ENCODE assay signal across 8 mouse cellular contexts in genomic region chr5:107437464-107438281, GRCm38 (mm10). TPM values are rescaled to one million over a fixed set of nuclear protein-coding genes. Genes with fewer than 3 reads are reported as not detected.
DNase-seq lines count a peak whose midpoint lies in the region; ATAC-seq and TF ChIP-seq lines count a peak whose summit lies in the region.

Gene Btbd8 (plus strand): TSS chr5:107437997.

- H3K36me3 ChIP-seq in CH12.LX (replicated peaks in 1 of 2; ENCODE audit: control insufficient read depth in 1 of 2, insufficient read depth in 1 of 2, low read length in 1 of 2), result peaks cover 0 to 2% of the 10 kb centered on the region in 2 experiments
- H3K36me3 ChIP-seq in forebrain, embryonic 12.5 days (replicated peaks), result no peaks in the 10 kb centered on the region
- H3K36me3 ChIP-seq in liver, postnatal 0 days (replicated peaks; ENCODE audit: insufficient read depth, low read length), result no peaks in the 10 kb centered on the region
- H3K36me3 ChIP-seq in neural tube, embryonic 14.5 days (ENCODE audit: control insufficient read depth, insufficient read depth, low read length), result no peaks in the 10 kb centered on the region

- ATAC-seq in forebrain, embryonic 12.5 days (ENCODE audit: low FRiP score), result peak; percentile 97
- ATAC-seq in liver, postnatal 0 days, result peak; percentile 94
- peak; percentile 97 for ATAC-seq in neural tube, embryonic 14.5 days (ENCODE audit: low read depth)

- no peaks in the 10 kb centered on the region for H3K79me2 ChIP-seq in CH12.LX (replicated peaks; ENCODE audit: control insufficient read depth, extremely low read depth, insufficient read depth, poor library complexity, severe bottlenecking)

- TF ChIP-seq POLR2A in CH12.LX (IDR thresholded peaks at IDR 0.05; ENCODE audit: low read depth, low read length), result peak; percentile 69

- TF ChIP-seq CTCF in CH12.LX (conservative IDR thresholded peaks at IDR 0.05 in 1 of 2, IDR thresholded peaks at IDR 0.05 in 1 of 2; ENCODE audit: low read depth in 2 of 2, low read length in 2 of 2), result no peak
- TF ChIP-seq CTCF in liver, postnatal 0 days (IDR thresholded peaks at IDR 0.05; ENCODE audit: low read depth), result peak; percentile 10; the same call in 1 of the 2 replicates

- no peak for TF ChIP-seq RAD21 in CH12.LX (IDR thresholded peaks at IDR 0.05; ENCODE audit: low read depth, low read length)

- dilution Hi-C loops in CH12.LX (cut with MboI; ENCODE audit: extremely low pct_ligation_motif_present, extremely low pct_unique_long_range_greater_than_20kb, low sequenced_read_pairs), result no loop called here

- no peaks in the 10 kb centered on the region for H3K9me3 ChIP-seq in CH12.LX (replicated peaks; ENCODE audit: low read length)
- no peaks in the 10 kb centered on the region for H3K9me3 ChIP-seq in forebrain, embryonic 12.5 days
- H3K9me3 ChIP-seq in liver, postnatal 0 days (ENCODE audit: low read length), result no peaks in the 10 kb centered on the region
- no peaks in the 10 kb centered on the region for H3K9me3 ChIP-seq in neural tube, embryonic 14.5 days (ENCODE audit: control insufficient read depth, low read length)

- H3K4me2 ChIP-seq in CH12.LX (ENCODE audit: insufficient read depth, low read depth, poor library complexity, severe bottlenecking), result peak within 1 kb of the TSS; percentile 75
- peak within 1 kb of the TSS; percentile 65 for H3K4me2 ChIP-seq in forebrain, embryonic 12.5 days
- H3K4me2 ChIP-seq in liver, postnatal 0 days (ENCODE audit: low read depth, low read length), result peak within 1 kb of the TSS; percentile 82
- peak within 1 kb of the TSS; percentile 62 for H3K4me2 ChIP-seq in neural tube, embryonic 14.5 days (ENCODE audit: low read depth, low read length)

- under 1% methylated on average over 51 of the region's 51 CpGs for WGBS in forebrain, embryonic 12.5 days
- under 1% methylated on average over 51 of the region's 51 CpGs for WGBS in large intestine, adult 2 months
- under 1% methylated on average over 51 of the region's 51 CpGs for WGBS in liver, postnatal 0 days (ENCODE audit: insufficient replicate concordance)
- WGBS in neural tube, embryonic 14.5 days, result under 1% methylated on average over 51 of the region's 51 CpGs

- peak within 1 kb of the TSS; percentile 74 to 80 (median 77) for H3K4me3 ChIP-seq in CH12.LX (replicated peaks in 1 of 3; ENCODE audit: low read depth in 2 of 3, low read length in 2 of 3, poor library complexity in 1 of 3)
- peak within 1 kb of the TSS; percentile 84 for H3K4me3 ChIP-seq in forebrain, embryonic 12.5 days (replicated peaks)
- H3K4me3 ChIP-seq in liver, postnatal 0 days (ENCODE audit: low read depth, low read length), result peak within 1 kb of the TSS; percentile 93
- H3K4me3 ChIP-seq in neural tube, embryonic 14.5 days (ENCODE audit: low read depth, low read length), result peak within 1 kb of the TSS; percentile 81

- TF ChIP-seq EP300 in CH12.LX (IDR thresholded peaks at IDR 0.05; ENCODE audit: low read length), result peak; percentile 50
- TF ChIP-seq EP300 in liver, postnatal 0 days (IDR thresholded peaks at IDR 0.05; ENCODE audit: low read depth), result peak; percentile 49; the same call in 1 of the 2 replicates

- H3K27ac ChIP-seq in CH12.LX (ENCODE audit: insufficient read depth, low read depth), result peak within 1 kb of the TSS; percentile 66
- H3K27ac ChIP-seq in forebrain, embryonic 12.5 days, result peak within 1 kb of the TSS; percentile 84
- H3K27ac ChIP-seq in liver, postnatal 0 days (ENCODE audit: low read depth), result peak within 1 kb of the TSS; percentile 90
- H3K27ac ChIP-seq in neural tube, embryonic 14.5 days (ENCODE audit: low read depth, low read length), result peak within 1 kb of the TSS; percentile 81

- DNase-seq in CH12.LX (ENCODE audit: extremely low read depth), result peak; percentile 97
- DNase-seq in c-Kit-positive CD71-positive TER-119-negative erythroid progenitor cells, embryonic 14.5 days (ENCODE audit: low read depth), result peak; percentile 89
- peak; percentile 94 to 96 for DNase-seq in heart, postnatal 10 days
- DNase-seq in large intestine, adult 2 months (ENCODE audit: low read depth, low spot score), result peak; percentile 89
- DNase-seq in liver, postnatal 0 days, result peak; percentile 97
- DNase-seq in testis, postnatal 10 days (ENCODE audit: low spot score), result peak; percentile 97

- H3K4me1 ChIP-seq in CH12.LX (ENCODE audit: control insufficient read depth in 1 of 2, insufficient read depth in 2 of 2), result peaks cover 6 to 33% of the 10 kb centered on the region in 2 experiments; a peak in 3 of 4 replicates
- H3K4me1 ChIP-seq in forebrain, embryonic 12.5 days, result peaks cover 7% of the 10 kb centered on the region
- H3K4me1 ChIP-seq in liver, postnatal 0 days (ENCODE audit: insufficient read depth), result peaks cover 11% of the 10 kb centered on the region
- peaks cover 4% of the 10 kb centered on the region; the same call in 1 of the 2 replicates for H3K4me1 ChIP-seq in neural tube, embryonic 14.5 days (ENCODE audit: control insufficient read depth, insufficient read depth, low read length)

- peak within 1 kb of the TSS; percentile 75 for H3K9ac ChIP-seq in CH12.LX (ENCODE audit: insufficient read depth, low read depth)
- peak within 1 kb of the TSS; percentile 89 for H3K9ac ChIP-seq in forebrain, embryonic 12.5 days
- H3K9ac ChIP-seq in liver, postnatal 0 days (replicated peaks), result peak within 1 kb of the TSS; percentile 96
- peak within 1 kb of the TSS; percentile 91 for H3K9ac ChIP-seq in neural tube, embryonic 14.5 days (replicated peaks; ENCODE audit: low read depth, low read length)

- in situ Hi-C loops in CH12.LX (cut with MboI; ENCODE audit: low pct_ligation_motif_present, low pct_unique_long_range_greater_than_20kb, low sequenced_read_pairs), result no loop called here

- H3K27me3 ChIP-seq in CH12.LX (replicated peaks), result no peaks in the 10 kb centered on the region
- H3K27me3 ChIP-seq in forebrain, embryonic 12.5 days, result no peaks in the 10 kb centered on the region
- H3K27me3 ChIP-seq in liver, postnatal 0 days (ENCODE audit: insufficient read depth, low read length), result no peaks in the 10 kb centered on the region
- no peaks in the 10 kb centered on the region for H3K27me3 ChIP-seq in neural tube, embryonic 14.5 days (ENCODE audit: control insufficient read depth, insufficient read depth, low read length)

- intact Hi-C loops in heart, postnatal 10 days (cut with DNase I), result loop anchor here (5.0 kb wide), 2 partner anchors 80 to 160 kb away; partner anchors contain the start of genes Glmn and Rpap2

TF ChIP-seq in CH12.LX, 34 proteins besides CTCF, POLR2A, EP300 and RAD21 (continues in another document):
- peak; percentile 89 for TF ChIP-seq TCF12 (IDR thresholded peaks at IDR 0.05; ENCODE audit: low read depth, low read length)
- TF ChIP-seq USF2 (conservative IDR thresholded peaks at IDR 0.05; ENCODE audit: low read depth, low read length), result peak; percentile 94
- peak; percentile 85 for TF ChIP-seq UBTF (IDR thresholded peaks at IDR 0.05; ENCODE audit: low read depth, low read length)
- TF ChIP-seq CHD1 (IDR thresholded peaks at IDR 0.05; ENCODE audit: low read depth, low read length), result 0 out of 2 replicates have a peak, but pooled peaks have one; percentile 4
- no peak for TF ChIP-seq SMC3 (IDR thresholded peaks at IDR 0.05; ENCODE audit: low read depth, low read length)
- TF ChIP-seq PAX5 (IDR thresholded peaks at IDR 0.05; ENCODE audit: low read length), result no peak
- 0 out of 2 replicates have a peak, but pooled peaks have one; percentile 17 for TF ChIP-seq MAFK (IDR thresholded peaks at IDR 0.05; ENCODE audit: insufficient replicate concordance, low read length)
- TF ChIP-seq SIN3A (IDR thresholded peaks at IDR 0.05; ENCODE audit: low read length), result peak; percentile 90
- no peak; the same call in none of the 2 replicates for TF ChIP-seq MYC (IDR thresholded peaks at IDR 0.05; ENCODE audit: low read depth, low read length)
- TF ChIP-seq ZNF384 (IDR thresholded peaks at IDR 0.05; ENCODE audit: low read depth, low read length), result no peak
- no peak; the same call in 1 of the 2 replicates for TF ChIP-seq RCOR1 (conservative IDR thresholded peaks at IDR 0.05; ENCODE audit: low read depth, low read length)
- 0 out of 2 replicates have a peak, but pooled peaks have one; percentile 55 for TF ChIP-seq MAZ (IDR thresholded peaks at IDR 0.05; ENCODE audit: low read depth, low read length)
- peak; percentile 78 for TF ChIP-seq MEF2A (IDR thresholded peaks at IDR 0.05; ENCODE audit: borderline replicate concordance, low read depth, low read length)
- peak; percentile 69 for TF ChIP-seq ELF1 (IDR thresholded peaks at IDR 0.05; ENCODE audit: low read depth, low read length)
- peak; percentile 96 for TF ChIP-seq CHD2 (IDR thresholded peaks at IDR 0.05; ENCODE audit: low read length)
- no peak for TF ChIP-seq JUND (conservative IDR thresholded peaks at IDR 0.05; ENCODE audit: low read depth, low read length)
- TF ChIP-seq E2F4 (IDR thresholded peaks at IDR 0.05; ENCODE audit: insufficient replicate concordance, low read depth, low read length), result peak; percentile 79; the same call in 1 of the 2 replicates
- peak; percentile 97 for TF ChIP-seq USF1 (IDR thresholded peaks at IDR 0.05; ENCODE audit: low read depth, low read length)
- TF ChIP-seq KAT2A (IDR thresholded peaks at IDR 0.05; ENCODE audit: insufficient replicate concordance, low read length), result peak; percentile 68; the same call in 1 of the 2 replicates
- peak; percentile 54; the same call in 1 of the 2 replicates for TF ChIP-seq IRF4 (IDR thresholded peaks at IDR 0.05; ENCODE audit: low read depth, low read length)
- TF ChIP-seq TBP (conservative IDR thresholded peaks at IDR 0.05; ENCODE audit: low read depth, low read length), result peak; percentile 75; the same call in 1 of the 2 replicates
- TF ChIP-seq ZMIZ1 (IDR thresholded peaks at IDR 0.05; ENCODE audit: low read depth, low read length), result no peak
- TF ChIP-seq POLR2AphosphoS2 (IDR thresholded peaks at IDR 0.05; ENCODE audit: low read depth, low read length), result 0 out of 2 replicates have a peak, but pooled peaks have one; percentile 35
- no peak for TF ChIP-seq ZKSCAN1 (IDR thresholded peaks at IDR 0.05; ENCODE audit: borderline replicate concordance, low read depth, low read length)
- peak; percentile 93 for TF ChIP-seq NRF1 (IDR thresholded peaks at IDR 0.05; ENCODE audit: low read depth, low read length)
- TF ChIP-seq JUN (IDR thresholded peaks at IDR 0.05; ENCODE audit: insufficient read depth, low read depth, low read length), result no peak

RNA-seq across cellular contexts. Expression of gene Btbd8, which starts in this region (rescaled TPM):
- total RNA-seq in CH12.LX (2012; rRNA removed), result 4.8 and 5.9 TPM in 2 replicates
- 5.1 TPM in 2 replicates for total RNA-seq in CH12.LX (2014; rRNA removed)
- polyA plus RNA-seq in CH12.LX (2012; ENCODE audit: insufficient read length, low read depth), result 3.9 and 5.2 TPM in 2 replicates
- polyA plus RNA-seq in forebrain, embryonic 12.5 days (2016; fragmentation: Nextera tagmentation; extraction: Ambion mirVana), result 10.9 and 13.2 TPM in 2 replicates
- 1 to 10 TPM; 5.1 to 6.5 TPM for total RNA-seq in heart, postnatal 10 days (2021)
- 0.73 and 1.0 TPM in 2 replicates for polyA plus RNA-seq in large intestine, adult 2 months (2012; rRNA removed)
- polyA plus RNA-seq in liver, postnatal 0 days (2015; fragmentation: Nextera tagmentation; extraction: Ambion mirVana), result 1.1 and 1.5 TPM in 2 replicates
- polyA plus RNA-seq in neural tube, embryonic 14.5 days (2014; fragmentation: Nextera tagmentation; extraction: Ambion mirVana), result 19.0 and 21.2 TPM in 2 replicates

Comparison
In these comparisons a context has a peak if more than half of its experiments do, and no peak if none do; other contexts are left out.
1. Peak in every context shown above with its lines: DNase-seq, ATAC-seq, H3K4me3 ChIP-seq and H3K27ac ChIP-seq.